Mouse (Mus musculus): ENCODE results near the gene Asz1.

DNA sequence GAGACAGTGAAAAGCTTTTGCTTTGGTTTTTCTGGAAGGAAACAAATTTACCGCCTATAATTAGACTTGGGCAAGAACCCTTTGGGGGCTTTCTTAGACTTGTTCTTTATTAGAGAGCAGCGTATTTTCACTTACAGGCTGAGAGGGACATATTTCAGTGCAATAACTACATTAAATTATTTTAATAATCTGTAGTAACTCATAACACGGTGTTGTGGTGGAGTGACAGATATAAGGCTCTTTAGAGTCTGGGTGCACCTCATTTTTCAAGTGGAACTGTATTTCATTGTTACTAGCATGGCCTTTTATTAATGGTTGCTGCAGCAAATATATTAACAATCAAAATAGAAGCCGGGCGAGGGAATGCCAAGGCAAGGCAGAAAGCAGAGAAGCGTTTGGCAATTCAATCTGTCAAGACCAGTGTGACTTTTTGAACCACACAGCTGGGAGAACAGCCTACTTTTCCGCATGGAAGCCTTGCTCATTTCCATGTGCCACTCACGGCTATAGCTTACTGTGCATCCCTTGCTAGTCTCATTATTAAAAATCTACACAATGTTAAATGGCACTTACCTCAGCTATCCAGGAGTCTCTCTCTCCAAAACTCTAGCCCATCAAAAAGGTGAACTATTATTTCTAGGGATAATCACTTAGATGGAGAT lies 84.6 kb downstream of the Asz1 start:
- TF ChIP-seq GATA1 (IDR thresholded peaks at IDR 0.05; ENCODE audit: borderline replicate concordance, low read length) (no peak), CTCF (IDR thresholded peaks at IDR 0.05; ENCODE audit: low read depth, low read length) (no peak), POLR2AphosphoS5 (IDR thresholded peaks at IDR 0.05; ENCODE audit: insufficient replicate concordance, low read depth, low read length) (no peak), TAL1 (conservative IDR thresholded peaks at IDR 0.05; ENCODE audit: low read depth, low read length) (no peak)
